Mouse (Mus musculus): ENCODE measurements around the gene Csnka2ip. TPM values are rescaled to one million over a fixed set of nuclear protein-coding genes. Genes with fewer than 3 reads are reported as not detected.

Gene Csnka2ip
- polyA plus RNA-seq, 1 experiment = not detected

Other genes starting within 250 kb of the Csnka2ip start
- 2.5 and 2.6 TPM in 2 replicates for gene 4930453N24Rik, start 168.8 kb upstream of the Csnka2ip start, polyA plus RNA-seq (2012; rRNA removed)
- 0.64 and 0.91 TPM in 2 replicates for gene Zfp654, start 249.2 kb upstream of the Csnka2ip start, polyA plus RNA-seq (2012; rRNA removed)
- gene Cggbp1, start 249.6 kb upstream of the Csnka2ip start, polyA plus RNA-seq (2012; rRNA removed) = 11.0 and 12.3 TPM in 2 replicates

Measured in large intestine, adult 2 months (tissue).